Mouse (Mus musculus) T-helper 17 cell (primary cell): ENCODE data around the gene Sirt3.
"Not testable (repeated sequence)": the region's sequence is repeated elsewhere in the genome, so short reads cannot be mapped to it uniquely, and the experiment has no call there.

Source experiments
- in situ Hi-C, 2 experiments: fragments of 300-600 bp; cut with MboI, MseI; formaldehyde crosslinking; loops; 1 replicate in 1 of 2; 2 replicates in 1 of 2; pipeline ENCODE4 v1.15.1; 2025; ENCODE audit warnings: high pct_unique_total_duplicates in 2 of 2

Sirt3 gene

GRCm38 (mm10) chr7:140899121-140899520, 17.0 kb upstream of the Sirt3 start:
- in situ Hi-C loops = no loop called here

- in situ Hi-C loops = no loop called here
Measured at GRCm38 (mm10) chr7:140897863-140898262, 15.8 kb upstream of the Sirt3 start.

- in situ Hi-C loops = no loop called here
Measured at GRCm38 (mm10) chr7:140894611-140895010, 12.5 kb upstream of the Sirt3 start.

- in situ Hi-C loops = no loop called here
Measured at GRCm38 (mm10) chr7:140894031-140894430, 11.9 kb upstream of the Sirt3 start.

- in situ Hi-C loops = not testable (repeated sequence)
Measured at GRCm38 (mm10) chr7:140890636-140891035, 8.5 kb upstream of the Sirt3 start.

- in situ Hi-C loops = no loop called here
Measured at GRCm38 (mm10) chr7:140882469-140882803, 327 bp upstream of the Sirt3 start.

- in situ Hi-C loops = no loop called here
Measured at GRCm38 (mm10) chr7:140880865-140881515, 1.1 kb downstream of the Sirt3 start.

GRCm38 (mm10) chr7:140880419-140880818, 1.7 kb downstream of the Sirt3 start:
- in situ Hi-C loops = no loop called here

GRCm38 (mm10) chr7:140879355-140879754, 2.8 kb downstream of the Sirt3 start:
- in situ Hi-C loops = no loop called here

- in situ Hi-C loops = no loop called here
Measured at GRCm38 (mm10) chr7:140877364-140877763, 4.7 kb downstream of the Sirt3 start.

GRCm38 (mm10) chr7:140874224-140874623, 7.9 kb downstream of the Sirt3 start:
- in situ Hi-C loops = no loop called here

GRCm38 (mm10) chr7:140864761-140865160, 17.3 kb downstream of the Sirt3 start:
- in situ Hi-C loops = no loop called here

GRCm38 (mm10) chr7:140860728-140861127, 21.4 kb downstream of the Sirt3 start:
- in situ Hi-C loops = no loop called here

GRCm38 (mm10) chr7:140859997-140860396, 22.1 kb downstream of the Sirt3 start:
- in situ Hi-C loops = no loop called here

- in situ Hi-C loops = no loop called here
Measured at GRCm38 (mm10) chr7:140858746-140859145, 23.4 kb downstream of the Sirt3 start.

GRCm38 (mm10) chr7:140857550-140858505, 24.3 kb downstream of the Sirt3 start, which contains the start of gene Bet1l:
Bet1l (minus strand) TSS chr7:140857577.
- in situ Hi-C loops = no loop called here

- in situ Hi-C loops = no loop called here
Measured at GRCm38 (mm10) chr7:140856785-140857549, 25.1 kb downstream of the Sirt3 start, which contains the start of gene Ric8a. Ric8a (plus strand) TSS chr7:140856957.

GRCm38 (mm10) chr7:140855860-140856784, 26.0 kb downstream of the Sirt3 start, which contains the start of gene Gm45785:
Gm45785 (minus strand) TSS chr7:140856331.
- in situ Hi-C loops = no loop called here

- in situ Hi-C loops = no loop called here
Measured at GRCm38 (mm10) chr7:140855181-140855580, 26.9 kb downstream of the Sirt3 start.

GRCm38 (mm10) chr7:140854483-140854882, 27.6 kb downstream of the Sirt3 start:
- in situ Hi-C loops = no loop called here

GRCm38 (mm10) chr7:140853386-140853785, 28.7 kb downstream of the Sirt3 start:
- in situ Hi-C loops = no loop called here
